Mouse (Mus musculus) lung, adult 2 months (tissue): ENCODE results near the gene Cntf.
"Not testable (repeated sequence)": the region's sequence is repeated elsewhere in the genome, so short reads cannot be mapped to it uniquely, and the experiment has no call there.

ENCODE experiments used
- CTCF ChIP-seq: fragments of 200-500 bp; IDR thresholded peaks from 2 replicates; pipeline ENCODE4 v1.5.1; 2011; ENCODE audit warnings: mild to moderate bottlenecking, low read length, control low read depth; ENCODE audit not compliant: insufficient read depth
- POLR2A ChIP-seq: fragments of 200-500 bp; IDR thresholded peaks from 2 replicates; pipeline ENCODE4 v1.6.1; 2011; ENCODE audit warnings: low read depth, mild to moderate bottlenecking, control low read depth, low read length, borderline replicate concordance; ENCODE audit errors: extremely low read depth

DNA sequence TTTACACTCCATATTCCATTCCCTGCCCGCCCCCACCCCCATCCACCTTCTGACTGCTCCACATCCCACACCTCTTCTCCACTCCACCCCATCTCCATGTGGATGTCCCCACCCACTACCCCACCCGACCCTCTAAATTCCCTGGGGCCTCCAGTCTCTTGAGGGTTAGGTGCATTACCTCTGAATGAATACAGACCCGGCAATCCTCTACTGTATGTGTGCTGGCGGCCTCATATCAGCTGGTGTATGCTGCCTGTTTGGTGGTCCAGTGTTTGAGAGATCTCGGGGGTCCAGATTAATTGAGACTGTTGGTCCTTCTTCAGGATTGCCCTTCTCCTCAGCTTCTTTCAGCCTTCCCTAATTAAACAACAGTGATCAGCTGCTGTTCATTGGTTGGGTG lies 44.5 kb downstream of the Cntf start:
- TF ChIP-seq CTCF, POLR2A: not testable (repeated sequence)
